Mouse (Mus musculus): ENCODE measurements around the gene Kpna6.

Kpna6 gene

DNA sequence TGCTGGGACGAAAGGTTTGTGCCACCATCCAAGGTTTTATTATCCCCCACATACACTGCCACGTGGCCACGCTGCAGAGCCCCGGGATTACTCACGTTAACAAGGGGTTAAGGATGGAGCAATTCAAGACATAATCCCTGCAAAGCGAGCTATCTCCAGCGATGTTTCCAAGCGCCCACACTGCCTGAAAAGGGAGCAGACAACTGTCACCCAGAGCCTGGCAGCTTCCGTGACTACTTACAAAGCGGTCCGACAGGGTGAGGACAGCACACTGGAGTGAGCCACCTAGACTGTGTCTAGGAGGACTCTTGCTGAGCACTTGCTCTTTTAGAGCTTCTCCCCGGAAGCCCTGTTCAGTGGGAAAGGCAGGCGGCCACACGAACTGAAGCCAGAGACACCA lies 17.8 kb downstream of the Kpna6 start:
- in situ Hi-C loops (cut with MboI; ENCODE audit: unreplicated experiment in 2 of 2), result no loop called here

DNA sequence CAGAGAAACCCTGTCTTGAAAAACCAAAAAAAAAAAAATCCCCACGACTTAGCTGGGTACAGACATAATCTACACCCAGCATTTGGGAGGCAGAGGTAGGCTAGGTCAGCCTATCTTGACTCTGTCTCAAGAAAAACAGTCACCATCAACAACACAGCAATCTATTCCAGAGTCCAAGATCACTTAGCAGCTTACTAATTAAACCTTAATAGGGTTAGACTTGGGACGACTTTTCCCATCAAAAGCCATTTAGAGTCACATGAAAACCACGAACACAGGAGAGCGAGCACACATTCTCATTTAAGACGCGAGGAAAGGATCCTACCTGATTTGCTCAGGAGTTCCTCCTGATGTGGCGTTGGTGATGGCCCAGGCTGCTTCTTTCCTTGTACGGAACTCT lies 22.2 kb downstream of the Kpna6 start:
- in situ Hi-C loops (cut with MboI; ENCODE audit: unreplicated experiment in 2 of 2), result no loop called here

DNA sequence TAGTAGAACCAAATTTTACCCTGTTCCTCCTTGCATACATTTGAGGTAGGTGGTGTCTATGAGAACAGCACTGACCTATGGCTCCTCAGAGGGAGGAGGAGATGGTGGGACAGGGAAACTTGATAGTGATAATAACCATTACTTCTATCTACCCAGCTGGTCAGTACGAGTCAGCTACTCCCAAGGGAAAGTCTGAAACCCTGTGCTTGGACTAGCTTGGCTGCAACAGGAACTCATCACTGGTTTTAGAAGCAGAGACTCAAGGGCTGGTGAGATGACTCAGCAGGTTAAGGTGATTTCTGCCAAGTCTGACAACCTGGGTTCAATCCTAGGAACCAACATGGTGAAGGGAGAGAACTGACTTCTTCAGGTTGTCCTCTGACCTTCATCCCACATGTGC lies 23.9 kb downstream of the Kpna6 start:
- in situ Hi-C loops (cut with MboI; ENCODE audit: unreplicated experiment in 2 of 2), result no loop called here

DNA sequence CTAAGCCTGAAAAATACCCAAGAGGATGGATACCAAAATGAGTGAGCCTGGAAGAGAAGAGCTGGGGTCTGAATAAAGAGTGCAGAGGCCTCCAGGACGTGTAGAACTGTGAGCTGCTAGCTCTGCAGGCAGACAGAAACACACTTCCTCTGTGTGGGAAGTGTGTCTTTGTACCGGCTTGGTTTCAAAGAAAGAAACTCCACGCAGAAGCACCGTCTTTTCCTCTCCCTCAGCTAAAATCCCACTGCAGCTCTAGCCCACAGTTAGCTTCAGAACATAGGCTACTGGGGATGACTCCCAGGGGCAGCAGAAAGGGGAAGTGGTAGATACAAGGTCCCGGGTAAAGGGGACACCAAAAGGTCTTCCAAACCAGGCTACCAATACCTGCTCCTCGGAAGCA lies 27.4 kb downstream of the Kpna6 start:
- in situ Hi-C loops (cut with MboI; ENCODE audit: unreplicated experiment in 2 of 2), result no loop called here

DNA sequence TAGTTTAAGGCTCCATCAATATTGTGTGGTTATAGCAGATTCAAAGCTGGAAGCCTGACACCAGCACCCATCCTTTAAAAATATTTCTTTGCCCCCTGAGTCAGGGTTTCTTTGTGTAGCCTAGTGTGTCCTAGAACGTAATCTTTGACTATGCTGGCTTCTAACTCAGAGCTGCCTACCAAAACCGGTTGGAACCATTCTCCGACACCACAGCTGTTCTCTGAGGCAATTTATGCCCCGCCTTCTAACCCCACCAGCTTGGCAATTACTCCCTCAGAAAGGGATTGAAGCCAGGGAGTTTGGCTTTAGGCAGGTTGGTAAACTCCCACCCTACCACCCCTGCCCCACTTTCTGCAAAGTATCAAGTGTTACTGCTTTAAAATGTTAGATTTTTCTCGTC lies 30.8 kb downstream of the Kpna6 start:
- in situ Hi-C loops (cut with MboI; ENCODE audit: unreplicated experiment in 2 of 2), result no loop called here

DNA sequence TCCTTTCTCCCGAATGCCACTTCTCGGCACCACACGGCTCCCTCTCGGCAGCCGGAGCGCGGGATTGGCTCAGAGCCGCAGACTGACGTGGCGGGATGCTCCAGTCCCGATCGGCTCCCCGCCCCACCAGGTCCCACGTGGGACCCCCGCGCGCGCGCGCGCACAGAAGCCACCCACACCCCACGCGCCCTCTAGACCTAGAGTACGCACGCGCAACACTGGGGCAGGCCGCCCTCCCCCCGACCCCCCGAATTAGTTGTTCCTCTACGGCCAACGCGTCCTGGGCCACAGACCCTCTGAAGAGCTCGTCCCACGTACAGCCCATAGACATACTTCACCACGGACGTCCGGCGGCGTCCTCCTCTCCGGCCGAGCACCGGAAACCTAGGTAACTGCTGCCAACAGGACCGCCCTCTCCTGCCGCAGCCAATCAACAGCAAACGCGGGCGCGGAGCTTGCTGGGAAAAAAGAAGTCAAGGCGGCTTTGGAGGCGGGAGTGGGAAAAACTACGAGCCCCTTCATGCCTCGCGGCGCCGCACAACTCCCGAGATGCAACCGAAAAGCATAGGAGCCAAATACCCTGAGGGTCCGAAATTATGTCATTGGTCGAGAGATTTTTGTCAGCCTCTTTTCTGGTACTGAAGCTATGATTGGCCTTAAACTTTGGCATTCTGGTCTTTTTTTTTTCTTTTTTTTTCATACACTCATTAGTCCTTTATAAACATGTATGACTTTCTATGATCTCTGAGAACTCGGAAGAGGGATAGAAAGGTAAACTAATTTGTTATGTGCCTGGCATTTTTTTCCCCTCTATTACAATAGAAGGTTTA lies 31.7 kb downstream of the Kpna6 start, which contains the start of gene Txlna:
Gene Txlna, minus strand, starts transcription at position 428 of the 830 bp plus-strand sequence.
- in situ Hi-C loops (cut with MboI; ENCODE audit: unreplicated experiment in 2 of 2), result no loop called here

DNA sequence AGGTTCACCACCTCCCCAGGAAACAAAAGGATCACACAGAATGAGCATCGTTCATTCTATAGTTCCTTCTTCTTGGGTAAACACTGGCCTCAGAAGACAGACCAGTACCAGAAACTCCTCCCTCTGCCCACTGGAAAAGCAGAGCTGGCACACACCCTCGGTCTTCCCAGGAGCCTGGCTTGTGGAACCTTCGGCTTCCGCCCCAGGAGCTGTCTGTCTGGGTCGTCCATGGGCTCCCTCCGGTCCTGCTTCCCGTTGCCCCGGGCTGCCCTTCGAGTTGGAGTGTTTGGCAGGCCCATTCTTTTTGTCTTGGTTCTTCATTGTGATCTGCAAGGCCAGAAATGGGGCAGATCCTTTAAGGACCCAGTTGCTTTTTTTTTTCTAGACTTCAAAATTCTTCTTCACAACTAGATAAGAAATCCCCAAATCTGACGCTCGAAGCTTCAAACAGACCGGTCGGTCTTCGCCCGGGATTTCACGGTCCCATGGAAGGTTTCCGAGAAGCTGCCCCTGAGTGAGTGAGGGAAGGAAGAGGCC lies 32.4 kb downstream of the Kpna6 start:
- in situ Hi-C loops (cut with MboI; ENCODE audit: unreplicated experiment in 2 of 2), result no loop called here

DNA sequence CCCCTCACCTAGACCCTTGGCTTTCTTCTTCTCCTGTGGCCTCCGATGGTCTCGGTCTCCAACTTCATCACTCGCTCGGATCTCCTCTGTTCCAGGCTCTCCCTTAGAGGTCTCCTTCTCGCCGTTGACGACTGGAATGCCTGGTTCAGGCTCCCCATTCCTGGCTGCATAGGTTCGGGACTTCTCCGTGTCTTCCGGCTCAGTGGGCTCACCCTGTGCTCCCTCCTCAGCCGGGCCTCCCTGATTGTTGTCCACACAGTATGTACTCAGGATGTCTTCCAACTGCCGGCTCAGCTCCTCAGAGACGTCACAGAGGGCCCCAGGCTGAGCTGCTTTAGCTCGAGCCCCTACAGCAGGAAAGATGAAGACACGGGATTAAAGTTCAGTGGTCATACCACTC lies 33.3 kb downstream of the Kpna6 start:
- in situ Hi-C loops (cut with MboI; ENCODE audit: unreplicated experiment in 2 of 2), result no loop called here

DNA sequence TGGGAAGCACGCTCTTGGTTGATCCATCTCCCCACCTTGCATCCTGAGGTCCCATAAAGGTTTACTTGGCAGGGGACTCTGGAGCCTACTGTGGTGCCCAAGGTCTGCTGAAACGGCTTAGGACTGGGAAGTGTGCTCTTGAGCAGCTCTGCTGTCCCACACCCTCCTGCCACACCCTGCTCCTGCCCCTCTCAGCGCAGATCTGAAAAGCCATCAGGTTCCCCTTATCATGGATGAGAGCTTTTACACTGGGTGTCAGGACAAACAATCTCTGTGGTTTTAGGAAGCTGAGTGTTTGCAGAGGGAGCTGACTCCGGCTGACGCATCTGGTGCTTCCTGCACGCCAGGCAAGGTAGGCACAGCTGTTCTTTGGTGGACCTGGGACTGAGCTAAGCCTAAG lies 38.7 kb downstream of the Kpna6 start:
- in situ Hi-C loops (cut with MboI; ENCODE audit: unreplicated experiment in 2 of 2), result no loop called here

DNA sequence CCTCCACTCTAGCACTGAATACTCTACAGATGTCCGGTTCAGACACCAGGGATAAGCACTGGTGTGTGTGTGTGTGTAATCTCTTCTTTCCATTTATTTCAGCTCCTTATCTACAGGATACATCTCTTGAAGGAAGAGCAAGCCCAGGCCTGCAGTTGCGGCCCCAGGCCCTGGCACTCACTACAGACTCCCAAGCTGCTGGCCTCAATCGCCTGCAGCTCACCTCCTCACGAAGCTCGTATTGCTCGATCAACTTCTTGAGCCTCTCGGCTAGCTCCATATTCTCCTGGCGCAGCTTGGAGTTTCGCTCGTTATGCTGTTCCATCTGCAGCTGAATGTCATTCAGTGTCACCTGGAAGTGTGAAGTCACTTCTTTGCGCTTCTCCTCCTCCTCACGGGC lies 40.7 kb downstream of the Kpna6 start:
- in situ Hi-C loops (cut with MboI; ENCODE audit: unreplicated experiment in 2 of 2), result no loop called here

DNA sequence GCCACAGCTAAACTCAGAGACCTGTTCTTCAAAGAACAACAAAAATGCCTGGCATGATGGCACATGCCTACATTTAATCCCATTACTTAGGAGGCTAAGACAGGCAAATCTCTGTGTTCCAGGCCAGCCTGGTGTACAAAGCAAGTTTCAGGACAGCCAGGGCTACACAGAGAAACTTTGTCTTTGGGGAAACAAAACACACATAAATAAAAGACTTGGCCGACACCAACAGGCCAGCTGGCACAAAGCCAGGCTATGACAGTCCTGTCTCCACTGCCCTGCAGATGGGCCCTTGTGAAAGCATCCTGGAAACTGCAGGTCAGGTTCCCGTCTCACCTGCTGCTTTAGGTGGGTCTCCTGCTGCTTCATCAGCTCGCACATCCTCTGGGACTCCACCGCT lies 41.6 kb downstream of the Kpna6 start:
- in situ Hi-C loops (cut with MboI; ENCODE audit: unreplicated experiment in 2 of 2), result no loop called here

DNA sequence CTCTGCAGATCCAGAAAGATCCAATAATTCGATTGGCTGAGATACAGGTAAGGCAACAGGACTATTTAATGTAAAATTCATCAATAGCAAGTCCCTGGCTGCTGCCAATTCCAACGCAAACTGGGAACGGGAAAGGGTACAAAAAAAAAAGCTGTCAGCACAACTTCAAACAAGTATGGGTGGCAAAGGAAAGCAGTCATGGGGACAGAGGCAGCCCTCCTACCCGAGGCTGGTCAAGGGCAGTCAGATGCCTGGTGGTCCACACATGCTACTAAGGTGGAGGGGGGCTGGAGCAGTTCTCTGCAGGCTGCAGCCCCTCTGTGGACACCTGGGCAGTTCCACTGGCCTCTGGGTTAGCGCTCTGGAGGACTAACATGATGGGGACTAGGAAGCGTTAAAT lies 46.5 kb downstream of the Kpna6 start:
- in situ Hi-C loops (cut with MboI; ENCODE audit: unreplicated experiment in 2 of 2), result no loop called here

DNA sequence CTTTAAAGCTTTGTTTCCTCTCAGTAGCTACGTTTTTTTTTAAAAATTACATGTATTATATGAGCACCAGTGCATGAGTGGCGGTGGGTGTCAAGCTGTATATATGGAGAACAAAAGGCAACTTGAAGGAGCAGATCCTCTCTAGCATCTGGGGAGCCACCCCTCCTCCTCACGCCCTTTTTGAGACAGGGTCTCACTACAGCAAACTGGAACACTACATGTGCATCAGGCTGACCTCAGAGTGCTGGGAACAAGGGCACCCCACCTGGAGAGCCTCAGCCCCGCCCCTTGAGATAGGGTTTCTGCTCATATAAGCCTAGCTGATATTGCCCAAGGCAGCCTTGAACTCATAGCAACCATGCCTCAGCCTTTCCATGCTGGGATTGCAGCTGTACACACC lies 47.1 kb downstream of the Kpna6 start:
- in situ Hi-C loops (cut with MboI; ENCODE audit: unreplicated experiment in 2 of 2), result no loop called here

DNA sequence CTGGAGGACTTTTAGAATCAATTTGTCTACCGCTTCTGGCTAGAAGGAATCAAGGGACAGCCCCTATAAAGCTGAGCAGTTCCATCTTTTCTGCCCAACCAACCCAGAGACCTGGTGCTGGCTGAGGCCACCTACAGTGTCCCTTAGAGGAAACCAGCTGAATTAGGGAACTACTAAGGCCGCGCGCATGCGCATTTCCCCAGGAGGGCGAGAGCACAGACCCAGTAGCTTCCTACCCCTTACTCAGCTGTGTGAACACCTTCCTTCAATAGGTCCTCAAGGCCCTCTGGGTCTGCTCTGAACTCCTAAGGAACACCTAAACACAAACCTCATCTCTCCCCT lies 47.6 kb downstream of the Kpna6 start:
- in situ Hi-C loops (cut with MboI; ENCODE audit: unreplicated experiment in 2 of 2), result no loop called here

DNA sequence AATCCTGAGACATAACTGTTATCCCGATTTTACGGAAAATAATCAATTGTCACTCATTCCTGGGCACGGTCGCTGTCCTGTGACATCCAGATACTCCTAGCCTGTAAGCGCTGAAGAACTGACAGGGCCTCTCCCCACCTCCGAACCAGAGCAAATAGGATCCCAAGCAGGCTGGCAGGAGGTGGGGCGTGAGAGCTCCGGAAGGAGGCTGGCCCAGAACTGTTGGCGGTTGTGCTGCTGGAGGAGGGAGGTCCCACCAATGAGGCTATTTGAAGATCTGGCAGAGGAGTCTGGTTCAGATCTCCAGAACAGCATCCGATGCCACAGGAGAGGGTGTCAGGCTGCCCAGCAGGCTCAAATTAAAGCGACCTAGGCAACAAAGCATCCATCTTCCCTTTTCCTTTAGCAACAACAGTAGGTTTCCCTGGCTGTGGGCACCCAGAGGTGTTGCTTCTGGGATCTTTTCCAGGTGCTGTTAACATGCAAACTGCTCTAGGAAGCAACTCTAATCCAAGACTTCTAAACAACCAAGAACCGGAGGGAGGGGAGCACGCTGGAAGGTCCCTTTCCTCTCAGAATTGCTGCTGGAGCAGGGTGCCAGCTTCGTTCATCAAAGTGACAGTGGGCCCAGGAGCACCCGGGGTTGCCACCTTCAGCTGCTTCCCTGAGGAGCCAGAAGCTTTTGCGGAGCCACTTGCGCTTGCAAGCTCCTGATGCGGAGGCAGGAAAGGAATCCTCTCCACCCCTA lies 48.1 kb downstream of the Kpna6 start:
- in situ Hi-C loops (cut with MboI; ENCODE audit: unreplicated experiment in 2 of 2), result no loop called here

DNA sequence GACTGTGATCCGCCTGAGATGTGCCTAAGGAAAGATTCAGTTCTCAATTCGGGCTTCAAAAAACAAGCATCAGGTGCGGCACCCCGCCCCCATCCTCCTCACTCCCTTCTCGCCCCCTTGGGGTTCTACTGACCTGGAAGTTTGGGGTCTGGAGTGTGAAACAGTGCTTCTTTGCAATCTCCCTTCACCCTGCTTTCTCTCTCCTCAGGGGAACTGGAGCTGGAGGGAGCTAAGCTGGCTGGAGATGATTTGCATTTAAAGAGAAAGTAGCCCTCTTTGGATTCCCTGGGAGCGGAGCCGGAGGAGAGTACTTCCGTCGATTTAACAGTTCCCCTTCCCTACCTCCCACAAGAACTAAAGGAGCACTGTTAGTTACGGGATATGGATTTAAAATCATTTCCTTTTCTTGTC lies 48.9 kb downstream of the Kpna6 start, which contains the start of gene Ccdc28b:
Gene Ccdc28b, minus strand, starts transcription at position 267 of the 411 bp plus-strand sequence.
- in situ Hi-C loops (cut with MboI; ENCODE audit: unreplicated experiment in 2 of 2), result no loop called here

DNA sequence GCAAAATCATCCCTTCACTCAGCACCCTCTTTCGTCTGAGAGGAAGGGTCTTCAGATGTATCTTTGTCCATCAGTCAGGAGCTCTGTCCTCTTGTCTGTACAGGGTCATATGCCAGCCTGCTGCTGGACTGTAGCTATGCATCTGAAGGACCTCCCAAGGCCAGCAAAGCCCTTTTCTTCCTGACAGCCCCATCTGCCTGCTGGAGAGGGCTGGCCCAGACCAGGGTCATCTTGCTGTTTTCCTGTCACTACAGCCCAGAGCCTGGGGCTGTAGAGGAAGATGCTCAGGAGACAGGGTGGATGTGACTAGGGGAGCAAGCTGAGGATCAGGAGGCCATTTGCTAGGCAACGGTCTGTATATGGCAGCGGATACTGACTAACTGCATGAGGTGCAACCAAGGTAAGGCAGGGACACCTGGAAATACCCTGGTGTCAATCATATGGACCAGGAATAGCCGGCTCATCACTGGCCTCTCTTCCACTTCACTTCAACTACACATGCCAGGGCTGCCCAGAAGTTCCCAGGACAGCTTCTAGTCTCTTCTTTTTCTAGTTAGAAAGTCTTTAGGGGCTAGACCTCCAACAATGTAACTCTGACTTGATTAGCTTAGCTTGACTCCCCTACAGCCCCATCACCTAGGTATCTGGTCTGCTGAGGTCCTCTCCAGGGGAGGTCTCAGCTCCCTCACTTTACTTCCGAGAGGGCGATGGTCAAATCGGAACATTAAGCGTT lies 49.6 kb downstream of the Kpna6 start:
- in situ Hi-C loops (cut with MboI; ENCODE audit: unreplicated experiment in 2 of 2), result no loop called here

DNA sequence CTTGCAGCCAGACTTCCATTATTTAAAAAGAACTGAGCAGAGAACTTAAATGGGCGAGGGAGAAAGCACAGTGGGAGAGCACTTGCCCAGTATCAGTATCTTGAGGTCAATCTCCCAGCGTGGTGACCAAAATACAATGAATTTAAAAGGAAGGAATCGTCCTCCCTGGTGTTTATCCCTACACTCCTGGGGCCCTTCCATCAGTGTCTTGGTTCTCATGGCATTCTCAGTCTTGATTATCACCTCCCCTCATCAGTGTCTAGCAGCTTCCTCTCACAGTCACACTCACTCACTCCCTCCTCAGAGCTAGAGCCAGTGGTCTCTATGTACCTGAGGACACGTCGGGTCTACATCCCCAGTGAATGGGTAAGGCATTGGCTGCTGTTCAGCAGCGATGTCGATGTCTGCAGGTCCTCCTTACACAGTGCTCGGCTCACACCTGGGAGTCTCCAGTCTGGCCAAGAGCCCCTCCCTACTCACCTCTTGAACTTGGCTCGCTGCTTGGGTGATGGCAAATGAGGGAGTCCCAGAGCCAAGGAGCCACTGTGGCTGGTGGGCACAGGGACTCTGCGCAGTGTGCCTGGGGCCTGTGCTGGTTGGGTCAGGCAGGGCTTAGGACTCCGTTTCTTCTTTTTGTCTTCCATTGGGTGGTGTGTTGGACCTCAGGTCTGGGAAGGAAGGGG lies 50.3 kb downstream of the Kpna6 start:
- in situ Hi-C loops (cut with MboI; ENCODE audit: unreplicated experiment in 2 of 2), result no loop called here

DNA sequence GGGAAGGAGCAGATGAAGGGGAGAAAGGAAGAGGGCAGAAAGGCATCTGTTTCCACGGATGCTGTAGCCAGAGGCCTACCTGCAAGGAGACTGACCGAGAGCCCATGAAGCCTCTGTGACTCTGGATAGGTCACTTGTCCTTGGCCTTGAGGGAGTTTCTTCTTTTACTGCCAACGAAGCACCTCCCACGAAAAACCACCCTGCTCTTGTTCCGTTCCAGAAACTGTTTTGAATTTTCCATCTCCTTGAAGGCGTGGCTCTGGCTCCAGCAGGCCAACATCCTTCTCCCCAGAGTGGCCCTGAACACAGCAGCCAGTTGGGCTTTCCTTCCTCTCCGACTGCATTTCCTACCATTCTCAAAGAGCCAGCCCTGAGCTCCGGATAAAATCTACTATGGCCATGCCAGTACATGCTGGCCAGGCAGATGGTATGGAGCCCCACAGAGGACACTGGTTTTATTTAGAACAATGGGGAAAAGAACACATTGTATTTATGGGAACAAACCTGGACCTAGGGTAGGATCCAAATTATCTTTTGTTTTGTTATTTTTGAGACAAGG lies 51.2 kb downstream of the Kpna6 start:
- in situ Hi-C loops (cut with MboI; ENCODE audit: unreplicated experiment in 2 of 2), result no loop called here

All from v-Abl transformed pro-B cells (cell line).